Mouse (Mus musculus) kidney, adult 2 months (tissue): ENCODE data around the gene Eps15.

ENCODE experiments used
- CTCF ChIP-seq: fragments of 200-500 bp; conservative IDR thresholded peaks from 2 replicates; pipeline ENCODE4 v1.5.1; 2011; ENCODE audit warnings: low read depth, mild to moderate bottlenecking, control low read depth, low read length, moderate library complexity, mixed read lengths; ENCODE audit not compliant: insufficient read depth, insufficient read length
- POLR2A ChIP-seq: fragments of 200-500 bp; IDR thresholded peaks from one replicate; pipeline ENCODE4 v1.6.1; 2011; ENCODE audit warnings: low read depth, low read length, control low read depth

DNA sequence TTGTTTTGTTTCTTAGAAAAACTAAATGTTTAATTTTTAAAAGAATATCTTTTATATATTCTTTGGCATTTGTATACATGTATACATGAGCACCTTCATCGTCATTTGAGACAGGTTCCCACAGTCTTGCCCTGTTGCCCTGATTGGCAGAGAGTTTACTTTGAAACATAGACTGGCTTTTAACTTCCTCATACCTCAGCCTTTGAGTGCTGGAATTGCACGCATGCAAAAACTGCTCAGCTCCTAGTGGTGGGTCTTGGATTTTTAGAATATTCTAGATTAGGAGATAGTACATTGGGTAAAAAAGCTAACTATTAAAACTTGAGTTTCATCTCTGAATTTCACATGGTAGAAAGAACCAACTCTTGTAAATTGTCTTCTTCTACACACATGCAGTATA, 24.7 kb upstream of the Eps15 start:
- TF ChIP-seq CTCF (no peak), POLR2A (no peak)
